Mouse (Mus musculus): ENCODE results near the gene Slamf9. TPM values are rescaled to one million over a fixed set of nuclear protein-coding genes. Genes with fewer than 3 reads are reported as not detected.

The Slamf9 gene
- polyA plus RNA-seq, 1 experiment, result 13.1 TPM

DNA sequence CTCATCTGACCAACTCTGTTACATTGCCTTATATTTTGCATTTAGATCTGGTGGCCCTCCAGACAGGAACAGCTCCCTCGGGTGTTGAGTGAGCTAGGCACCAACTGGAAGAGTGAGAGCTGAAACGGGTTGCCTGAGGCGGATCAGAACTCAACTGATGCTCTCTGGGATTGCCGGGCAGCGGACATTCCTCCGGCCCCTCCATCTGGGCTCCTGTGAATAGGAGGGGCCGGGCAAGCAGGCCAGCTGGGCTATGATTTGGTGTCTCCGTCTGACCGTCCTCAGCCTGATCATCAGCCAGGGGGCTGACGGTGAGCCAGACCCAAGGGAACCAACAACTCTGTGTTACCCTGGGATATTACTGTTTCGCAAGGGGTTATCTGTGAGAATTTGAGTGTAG lies 9.1 kb downstream of the Slamf9 start:
- TF ChIP-seq CTCF (IDR thresholded peaks at IDR 0.05; ENCODE audit: control insufficient read depth, insufficient read depth, insufficient replicate concordance, low read depth, low read length), result no peak
- no peak for TF ChIP-seq POLR2A (IDR thresholded peaks at IDR 0.05; ENCODE audit: control insufficient read depth, low read depth, low read length)
- H3K36me3 ChIP-seq (ENCODE audit: control insufficient read depth, insufficient read depth, low read length), result no peaks in the 10 kb centered on the region
- H3K27ac ChIP-seq (ENCODE audit: control insufficient read depth, insufficient read depth, low read depth, low read length), result no peak overlapping the region
- H3K4me3 ChIP-seq (ENCODE audit: control insufficient read depth, low read depth, low read length), result peak overlapping the region; percentile 76
- H3K4me1 ChIP-seq (ENCODE audit: control insufficient read depth, insufficient read depth, low read length), result peaks cover 6% of the 10 kb centered on the region
- H3K27me3 ChIP-seq (ENCODE audit: control insufficient read depth, insufficient read depth, low read length), result peaks cover 2% of the 10 kb centered on the region

DNA sequence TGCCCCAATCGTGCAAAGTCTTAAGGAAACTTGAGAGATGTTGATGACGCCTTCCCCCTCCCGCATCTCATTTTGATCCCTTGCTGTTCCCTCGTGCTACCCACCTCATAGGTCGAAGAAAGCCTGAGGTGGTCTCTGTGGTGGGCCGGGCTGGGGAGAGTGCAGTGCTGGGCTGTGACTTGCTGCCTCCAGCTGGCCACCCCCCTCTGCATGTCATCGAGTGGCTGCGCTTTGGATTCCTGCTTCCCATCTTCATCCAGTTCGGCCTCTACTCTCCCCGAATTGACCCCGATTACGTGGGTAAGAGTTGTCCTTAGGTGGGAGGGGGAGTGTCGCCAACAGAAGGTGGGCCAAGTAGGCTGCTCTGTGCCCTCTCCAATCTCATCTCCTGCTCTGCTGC lies 9.5 kb downstream of the Slamf9 start:
- Histone ChIP-seq H3K4me1 (ENCODE audit: control insufficient read depth, insufficient read depth, low read length) (peaks cover 6% of the 10 kb centered on the region), H3K27ac (ENCODE audit: control insufficient read depth, insufficient read depth, low read depth, low read length) (no peak overlapping the region), H3K27me3 (ENCODE audit: control insufficient read depth, insufficient read depth, low read length) (peaks cover 2% of the 10 kb centered on the region), H3K4me3 (ENCODE audit: control insufficient read depth, low read depth, low read length) (peak overlapping the region; percentile 76), H3K36me3 (ENCODE audit: control insufficient read depth, insufficient read depth, low read length) (no peaks in the 10 kb centered on the region)
- TF ChIP-seq CTCF (IDR thresholded peaks at IDR 0.05; ENCODE audit: control insufficient read depth, insufficient read depth, insufficient replicate concordance, low read depth, low read length), result no peak
- TF ChIP-seq POLR2A (IDR thresholded peaks at IDR 0.05; ENCODE audit: control insufficient read depth, low read depth, low read length), result no peak

DNA sequence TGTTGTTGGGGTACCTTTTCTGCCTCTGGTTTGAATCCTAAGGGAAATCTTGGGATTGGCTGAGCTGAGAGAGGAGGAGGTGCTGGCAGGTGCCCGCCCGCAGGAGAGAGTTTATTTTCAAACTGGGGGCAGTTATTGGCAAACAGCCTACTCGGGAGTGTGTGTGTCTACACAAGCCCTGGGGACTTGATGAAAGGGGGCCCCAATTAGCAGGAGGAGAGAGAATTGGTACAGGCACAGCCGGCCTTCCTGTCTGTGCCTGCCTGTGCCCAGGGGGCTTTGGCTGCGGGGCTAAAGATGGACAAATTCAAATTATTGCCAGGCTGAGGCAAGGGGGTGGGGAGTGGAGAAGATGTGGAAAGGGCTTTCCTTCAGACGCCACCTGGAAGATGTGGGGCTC lies 10.7 kb downstream of the Slamf9 start:
- Histone ChIP-seq H3K4me1 (ENCODE audit: control insufficient read depth, insufficient read depth, low read length) (peaks cover 13% of the 10 kb centered on the region), H3K27ac (ENCODE audit: control insufficient read depth, insufficient read depth, low read depth, low read length) (peak overlapping the region; percentile 5; the same call in 1 of the 2 replicates), H3K27me3 (ENCODE audit: control insufficient read depth, insufficient read depth, low read length) (peaks cover 2% of the 10 kb centered on the region), H3K4me3 (ENCODE audit: control insufficient read depth, low read depth, low read length) (peak overlapping the region; percentile 76), H3K36me3 (ENCODE audit: control insufficient read depth, insufficient read depth, low read length) (no peaks in the 10 kb centered on the region)
- TF ChIP-seq CTCF (IDR thresholded peaks at IDR 0.05; ENCODE audit: control insufficient read depth, insufficient read depth, insufficient replicate concordance, low read depth, low read length), result no peak
- no peak for TF ChIP-seq POLR2A (IDR thresholded peaks at IDR 0.05; ENCODE audit: control insufficient read depth, low read depth, low read length)

DNA sequence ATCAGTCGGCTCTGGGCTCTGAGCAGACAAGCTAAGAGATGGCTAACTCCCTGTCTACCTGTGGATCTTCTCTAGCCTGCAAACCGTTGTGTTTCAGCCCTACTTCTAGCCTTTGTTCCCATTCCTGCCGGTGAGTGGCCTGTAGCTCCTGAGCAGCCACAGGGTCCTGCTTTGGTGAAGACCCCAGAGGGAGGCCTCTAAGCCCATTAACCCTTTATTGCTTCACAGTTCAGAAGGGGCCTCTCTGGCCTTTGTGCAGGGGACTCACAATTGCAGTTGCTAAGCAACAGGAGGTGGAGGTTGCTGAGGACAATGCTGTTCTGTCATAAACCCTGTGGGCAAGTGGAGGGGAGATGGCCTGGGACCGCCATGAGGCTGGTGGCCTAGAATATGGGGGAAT lies 11.1 kb downstream of the Slamf9 start:
- peaks cover 13% of the 10 kb centered on the region for H3K4me1 ChIP-seq (ENCODE audit: control insufficient read depth, insufficient read depth, low read length)
- TF ChIP-seq POLR2A (IDR thresholded peaks at IDR 0.05; ENCODE audit: control insufficient read depth, low read depth, low read length), result no peak
- peak overlapping the region; percentile 5; the same call in 1 of the 2 replicates for H3K27ac ChIP-seq (ENCODE audit: control insufficient read depth, insufficient read depth, low read depth, low read length)
- peak overlapping the region; percentile 76 for H3K4me3 ChIP-seq (ENCODE audit: control insufficient read depth, low read depth, low read length)
- no peaks in the 10 kb centered on the region for H3K36me3 ChIP-seq (ENCODE audit: control insufficient read depth, insufficient read depth, low read length)
- peaks cover 2% of the 10 kb centered on the region for H3K27me3 ChIP-seq (ENCODE audit: control insufficient read depth, insufficient read depth, low read length)

DNA sequence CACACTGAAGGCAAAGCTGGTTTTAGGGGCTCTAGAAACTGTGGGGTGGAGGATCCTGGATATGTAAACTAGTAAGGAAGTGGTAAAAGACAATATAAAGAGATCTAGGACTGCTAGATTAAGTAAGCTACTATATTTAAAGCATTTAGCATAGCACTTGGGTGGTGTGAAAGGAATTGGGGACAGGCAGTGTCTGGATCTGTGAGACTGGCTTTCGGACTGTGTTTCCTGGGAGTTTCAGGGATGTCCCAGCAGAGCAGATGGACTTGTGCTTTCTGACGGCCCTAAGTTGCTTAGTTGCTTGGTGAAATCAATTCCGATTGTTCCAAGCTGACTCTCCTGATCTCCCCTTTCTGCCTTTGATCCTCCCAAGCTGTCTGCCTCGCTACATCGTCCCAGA lies 11.5 kb downstream of the Slamf9 start:
- peak overlapping the region; percentile 26 for H3K4me3 ChIP-seq (ENCODE audit: control insufficient read depth, low read depth, low read length)
- H3K27ac ChIP-seq (ENCODE audit: control insufficient read depth, insufficient read depth, low read depth, low read length), result no peak overlapping the region
- H3K36me3 ChIP-seq (ENCODE audit: control insufficient read depth, insufficient read depth, low read length), result no peaks in the 10 kb centered on the region
- no peak for TF ChIP-seq POLR2A (IDR thresholded peaks at IDR 0.05; ENCODE audit: control insufficient read depth, low read depth, low read length)
- no peak for TF ChIP-seq CTCF (IDR thresholded peaks at IDR 0.05; ENCODE audit: control insufficient read depth, insufficient read depth, insufficient replicate concordance, low read depth, low read length)
- peaks cover under 1% of the 10 kb centered on the region for H3K27me3 ChIP-seq (ENCODE audit: control insufficient read depth, insufficient read depth, low read length)
- H3K4me1 ChIP-seq (ENCODE audit: control insufficient read depth, insufficient read depth, low read length), result peaks cover 13% of the 10 kb centered on the region

DNA sequence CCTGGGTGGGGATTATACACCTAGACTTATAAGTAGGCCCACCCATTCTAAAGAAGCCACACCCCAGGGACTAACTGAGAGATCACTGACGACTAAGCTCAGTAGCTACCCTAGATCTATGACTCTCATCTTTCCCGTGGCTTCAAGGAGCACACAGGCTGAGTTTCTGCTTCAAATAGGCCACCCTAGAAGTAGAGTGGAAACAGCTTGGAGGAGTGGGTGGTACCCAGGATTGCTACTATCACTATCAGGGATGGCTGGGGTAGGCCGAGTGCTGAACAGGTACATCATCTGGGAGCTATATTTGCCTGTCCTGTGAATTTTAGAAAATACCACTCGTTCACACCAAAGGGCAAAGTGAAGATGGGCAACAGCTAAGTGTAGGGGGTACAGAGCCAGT lies 12.7 kb downstream of the Slamf9 start:
- TF ChIP-seq CTCF (IDR thresholded peaks at IDR 0.05; ENCODE audit: control insufficient read depth, insufficient read depth, insufficient replicate concordance, low read depth, low read length) (no peak), POLR2A (IDR thresholded peaks at IDR 0.05; ENCODE audit: control insufficient read depth, low read depth, low read length) (no peak)
- Histone ChIP-seq H3K4me3 (ENCODE audit: control insufficient read depth, low read depth, low read length) (no peak overlapping the region), H3K4me1 (ENCODE audit: control insufficient read depth, insufficient read depth, low read length) (peaks cover 10% of the 10 kb centered on the region), H3K27me3 (ENCODE audit: control insufficient read depth, insufficient read depth, low read length) (no peaks in the 10 kb centered on the region), H3K27ac (ENCODE audit: control insufficient read depth, insufficient read depth, low read depth, low read length) (no peak overlapping the region), H3K36me3 (ENCODE audit: control insufficient read depth, insufficient read depth, low read length) (no peaks in the 10 kb centered on the region)

DNA sequence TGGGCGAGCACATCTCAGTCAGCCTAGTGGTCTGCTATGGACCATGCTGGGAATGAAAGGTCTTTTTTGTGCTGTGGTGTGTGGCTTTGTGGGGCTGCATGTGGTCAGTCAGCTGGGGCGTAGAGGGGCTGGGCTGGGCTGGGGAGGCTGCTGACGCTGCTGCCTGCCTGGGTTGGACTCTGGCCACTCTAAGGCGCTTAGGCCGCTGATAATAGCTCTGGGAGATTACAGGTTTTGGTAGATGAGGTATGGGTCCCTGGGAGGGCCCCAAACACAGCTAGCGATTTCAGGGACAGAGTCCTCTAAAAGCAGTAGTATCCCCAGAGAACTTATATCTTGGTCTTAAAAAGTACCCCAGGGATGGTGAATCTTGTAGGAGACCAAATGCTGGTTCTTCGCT lies 13.7 kb downstream of the Slamf9 start:
- TF ChIP-seq POLR2A (IDR thresholded peaks at IDR 0.05; ENCODE audit: control insufficient read depth, low read depth, low read length) (no peak), CTCF (IDR thresholded peaks at IDR 0.05; ENCODE audit: control insufficient read depth, insufficient read depth, insufficient replicate concordance, low read depth, low read length) (no peak)
- H3K27me3 ChIP-seq (ENCODE audit: control insufficient read depth, insufficient read depth, low read length), result no peaks in the 10 kb centered on the region
- no peaks in the 10 kb centered on the region for H3K36me3 ChIP-seq (ENCODE audit: control insufficient read depth, insufficient read depth, low read length)
- peaks cover 10% of the 10 kb centered on the region for H3K4me1 ChIP-seq (ENCODE audit: control insufficient read depth, insufficient read depth, low read length)
- no peak overlapping the region for H3K27ac ChIP-seq (ENCODE audit: control insufficient read depth, insufficient read depth, low read depth, low read length)
- no peak overlapping the region for H3K4me3 ChIP-seq (ENCODE audit: control insufficient read depth, low read depth, low read length)
